Mouse (Mus musculus) small intestine, adult 2 months (tissue): Measurements from ENCODE around the gene Dzip1.

Experiments used
- CTCF ChIP-seq: fragments of 200-500 bp; IDR thresholded peaks from 2 replicates; pipeline ENCODE4 v1.5.1; 2012; ENCODE audit warnings: low read depth, mild to moderate bottlenecking, control low read depth, inconsistent platforms, low read length, moderate library complexity, mixed read lengths; ENCODE audit not compliant: insufficient replicate concordance, insufficient read length; ENCODE audit errors: extremely low read depth
- POLR2A ChIP-seq: fragments of 200-500 bp; IDR thresholded peaks from 2 replicates; pipeline ENCODE4 v1.6.1; 2012; ENCODE audit warnings: low read depth, mild to moderate bottlenecking, control low read depth, inconsistent platforms, low read length, moderate library complexity

DNA sequence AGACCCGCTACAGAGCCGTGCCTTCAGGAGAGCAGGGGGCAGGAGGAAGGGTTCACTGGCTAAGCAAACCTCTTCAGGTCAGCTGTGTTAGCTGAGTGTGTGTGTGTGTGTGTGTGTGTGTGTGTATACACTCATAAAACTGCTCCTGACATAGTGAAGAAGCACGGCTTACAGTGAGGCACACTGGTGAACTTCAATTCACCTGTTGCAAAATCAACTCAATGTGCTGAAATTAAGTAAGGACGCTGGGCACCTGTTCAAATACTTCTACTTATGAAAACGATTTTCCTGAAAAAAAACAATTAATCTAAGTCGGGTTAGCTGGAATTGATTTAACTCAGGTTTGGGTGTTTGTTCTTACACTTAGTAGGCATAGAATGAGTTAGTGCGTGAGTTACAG lies 77.1 kb downstream of the Dzip1 start:
- TF ChIP-seq POLR2A: no peak
- no peak for TF ChIP-seq CTCF
